Mouse (Mus musculus): ENCODE measurements around the gene Lmtk3. TPM values are rescaled to one million over a fixed set of nuclear protein-coding genes. Genes with fewer than 3 reads are reported as not detected.

The Lmtk3 gene
- polyA plus RNA-seq, 2 experiments = 0.18 TPM; not detected in 1

- no peaks in the 10 kb centered on the region for H3K9me3 ChIP-seq (ENCODE audit: control insufficient read depth, low read length)
- H3K27me3 ChIP-seq (ENCODE audit: control insufficient read depth, insufficient read depth, low read length) = peaks cover 26% of the 10 kb centered on the region
- TF ChIP-seq CTCF (IDR thresholded peaks at IDR 0.05; ENCODE audit: low read depth) = no peak
- TF ChIP-seq EP300 (IDR thresholded peaks at IDR 0.05; ENCODE audit: low read depth) = no peak
- peak overlapping the region; percentile 78 for H3K4me2 ChIP-seq (ENCODE audit: low read depth)
- peak overlapping the region; percentile 32 for H3K9ac ChIP-seq (replicated peaks)
- peaks cover 16 to 32% of the 10 kb centered on the region in 2 experiments for H3K4me1 ChIP-seq (replicated peaks; ENCODE audit: control insufficient read depth in 2 of 2, insufficient read depth in 2 of 2, low read length in 1 of 2)
- H3K36me3 ChIP-seq (replicated peaks; ENCODE audit: control insufficient read depth, insufficient read depth, low read depth) = no peaks in the 10 kb centered on the region
- ATAC-seq (ENCODE audit: insufficient read depth) (no peak), DNase-seq (ENCODE audit: low read depth in 3 of 3, low spot score in 3 of 3) (no peak)
- peak overlapping the region; percentile 51 to 52 for H3K4me3 ChIP-seq (ENCODE audit: insufficient read depth in 1 of 2, low read depth in 2 of 2, low read length in 2 of 2)
- 3% methylated on average over 60 of the region's 60 CpGs for WGBS (ENCODE audit: insufficient replicate concordance)
- no peak overlapping the region for H3K27ac ChIP-seq
Measured at GRCm38 (mm10) chr7:45797661-45798510, 14.3 kb downstream of the Lmtk3 start.

DNA sequence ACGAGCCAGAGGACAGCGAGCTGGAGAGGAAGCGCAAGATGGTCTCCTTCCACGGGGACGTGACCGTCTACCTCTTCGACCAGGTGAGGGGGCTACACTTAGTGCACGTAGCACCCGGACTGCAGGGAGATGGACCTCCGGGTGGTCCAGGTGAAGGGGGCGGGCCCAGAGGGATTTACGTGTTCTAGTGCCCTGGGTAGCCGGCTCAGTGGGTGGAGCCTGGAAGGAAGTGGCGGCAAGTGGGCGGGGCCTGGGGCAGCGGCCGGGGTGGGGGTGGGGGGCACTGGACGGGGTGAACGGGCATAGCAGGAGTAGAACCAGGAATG, 14.9 kb downstream of the Lmtk3 start:
- no peak overlapping the region for H3K27ac ChIP-seq
- H3K4me3 ChIP-seq (ENCODE audit: insufficient read depth in 1 of 2, low read depth in 2 of 2, low read length in 2 of 2) = peak overlapping the region; percentile 51 to 52
- no peaks in the 10 kb centered on the region for H3K36me3 ChIP-seq (replicated peaks; ENCODE audit: control insufficient read depth, insufficient read depth, low read depth)
- no peaks in the 10 kb centered on the region for H3K9me3 ChIP-seq (ENCODE audit: control insufficient read depth, low read length)
- DNase-seq (ENCODE audit: low read depth in 3 of 3, low spot score in 3 of 3) (peak in 1 of 3 experiments; percentile 40), ATAC-seq (ENCODE audit: insufficient read depth) (no peak)
- under 1% methylated on average over 19 of the region's 19 CpGs for WGBS (ENCODE audit: insufficient replicate concordance)
- peak overlapping the region; percentile 32; the same call in 1 of the 2 replicates for H3K9ac ChIP-seq (replicated peaks)
- H3K4me2 ChIP-seq (ENCODE audit: low read depth) = peak overlapping the region; percentile 78
- TF ChIP-seq CTCF (IDR thresholded peaks at IDR 0.05; ENCODE audit: low read depth) (no peak), EP300 (IDR thresholded peaks at IDR 0.05; ENCODE audit: low read depth) (no peak)
- H3K27me3 ChIP-seq (ENCODE audit: control insufficient read depth, insufficient read depth, low read length) = peaks cover 26% of the 10 kb centered on the region
- H3K4me1 ChIP-seq (replicated peaks; ENCODE audit: control insufficient read depth in 2 of 2, insufficient read depth in 2 of 2, low read length in 1 of 2) = peaks cover 16 to 32% of the 10 kb centered on the region in 2 experiments

DNA sequence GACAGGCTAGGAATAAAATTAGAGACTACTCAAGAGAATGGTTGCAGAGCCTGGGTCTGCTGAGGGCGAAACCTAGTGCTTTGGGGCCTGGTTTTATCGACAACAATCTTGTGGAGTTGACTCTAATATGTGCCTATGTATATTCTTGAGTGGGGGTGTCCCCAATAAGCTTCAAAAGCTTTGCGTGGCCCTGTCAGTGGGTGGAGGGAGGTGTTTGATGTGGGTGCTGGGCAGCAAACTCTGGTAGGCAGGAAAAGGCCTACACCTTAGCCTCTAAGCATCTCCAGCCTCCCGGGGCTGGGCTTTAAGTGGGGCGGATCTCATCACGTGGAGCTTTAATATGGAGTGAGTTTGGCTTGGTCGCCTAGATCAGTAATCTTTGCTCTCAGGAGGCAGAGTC, 15.4 kb downstream of the Lmtk3 start:
- DNase-seq (ENCODE audit: low read depth in 3 of 3, low spot score in 3 of 3) = peak in 1 of 3 experiments; percentile 40
- Histone ChIP-seq H3K4me1 (replicated peaks; ENCODE audit: control insufficient read depth in 2 of 2, insufficient read depth in 2 of 2, low read length in 1 of 2) (peaks cover 16 to 32% of the 10 kb centered on the region in 2 experiments), H3K9me3 (ENCODE audit: control insufficient read depth, low read length) (no peaks in the 10 kb centered on the region), H3K4me3 (ENCODE audit: insufficient read depth in 1 of 2, low read depth in 2 of 2, low read length in 2 of 2) (peak overlapping the region in 1 of 2 experiments; percentile 51; a peak in 1 of 4 replicates), H3K4me2 (ENCODE audit: low read depth) (peak overlapping the region; percentile 78), H3K27me3 (ENCODE audit: control insufficient read depth, insufficient read depth, low read length) (peaks cover 26% of the 10 kb centered on the region), H3K36me3 (replicated peaks; ENCODE audit: control insufficient read depth, insufficient read depth, low read depth) (no peaks in the 10 kb centered on the region), H3K27ac (no peak overlapping the region), H3K9ac (replicated peaks) (no peak overlapping the region)
- ATAC-seq (ENCODE audit: insufficient read depth) = no peak
- no peak for TF ChIP-seq EP300 (IDR thresholded peaks at IDR 0.05; ENCODE audit: low read depth)
- TF ChIP-seq CTCF (IDR thresholded peaks at IDR 0.05; ENCODE audit: low read depth) = no peak
- WGBS (ENCODE audit: insufficient replicate concordance) = 37% methylated on average over 7 of the region's 7 CpGs

DNA sequence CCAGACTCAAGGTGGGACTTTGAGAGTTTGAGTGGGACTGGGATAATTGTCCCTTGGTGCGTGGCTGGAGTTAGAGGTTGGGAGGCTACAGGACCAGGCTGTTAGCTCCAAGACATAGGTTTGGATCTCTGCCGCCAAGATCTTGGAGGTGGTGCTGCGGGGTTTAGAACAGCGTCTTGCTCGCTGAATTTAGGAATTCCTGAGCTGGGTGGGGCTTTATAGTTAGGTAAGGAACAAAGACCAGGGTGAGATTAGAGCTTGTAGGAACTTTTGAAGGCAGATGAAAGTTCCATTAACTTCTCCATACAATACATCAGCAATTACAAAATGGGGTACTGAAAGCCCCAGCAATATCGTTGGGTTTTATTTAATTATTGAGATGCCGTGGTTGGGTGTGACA, 16.5 kb downstream of the Lmtk3 start:
- H3K4me3 ChIP-seq (ENCODE audit: insufficient read depth in 1 of 2, low read depth in 2 of 2, low read length in 2 of 2) = no peak overlapping the region; a peak in 1 of 4 replicates
- H3K9me3 ChIP-seq (ENCODE audit: control insufficient read depth, low read length) = no peaks in the 10 kb centered on the region
- ATAC-seq (ENCODE audit: insufficient read depth) (no peak), DNase-seq (ENCODE audit: low read depth in 3 of 3, low spot score in 3 of 3) (no peak)
- H3K36me3 ChIP-seq (replicated peaks; ENCODE audit: control insufficient read depth, insufficient read depth, low read depth) = no peaks in the 10 kb centered on the region
- H3K9ac ChIP-seq (replicated peaks) = no peak overlapping the region
- no peak for TF ChIP-seq CTCF (IDR thresholded peaks at IDR 0.05; ENCODE audit: low read depth)
- TF ChIP-seq EP300 (IDR thresholded peaks at IDR 0.05; ENCODE audit: low read depth) = no peak
- WGBS (ENCODE audit: insufficient replicate concordance) = 27% methylated on average over 7 of the region's 7 CpGs
- peaks cover 16 to 32% of the 10 kb centered on the region in 2 experiments for H3K4me1 ChIP-seq (replicated peaks; ENCODE audit: control insufficient read depth in 2 of 2, insufficient read depth in 2 of 2, low read length in 1 of 2)
- peak overlapping the region; percentile 60 for H3K4me2 ChIP-seq (ENCODE audit: low read depth)
- no peak overlapping the region for H3K27ac ChIP-seq
- peaks cover 26% of the 10 kb centered on the region for H3K27me3 ChIP-seq (ENCODE audit: control insufficient read depth, insufficient read depth, low read length)

GRCm38 (mm10) chr7:45800546-45801204, 17.1 kb downstream of the Lmtk3 start:
- peak; percentile 52 for ATAC-seq (ENCODE audit: insufficient read depth)
- 5% methylated on average over 22 of the region's 25 CpGs for WGBS (ENCODE audit: insufficient replicate concordance)
- Histone ChIP-seq H3K9ac (replicated peaks) (no peak overlapping the region), H3K36me3 (replicated peaks; ENCODE audit: control insufficient read depth, insufficient read depth, low read depth) (no peaks in the 10 kb centered on the region), H3K27ac (no peak overlapping the region), H3K4me1 (replicated peaks; ENCODE audit: control insufficient read depth in 2 of 2, insufficient read depth in 2 of 2, low read length in 1 of 2) (peaks cover 16 to 32% of the 10 kb centered on the region in 2 experiments), H3K27me3 (ENCODE audit: control insufficient read depth, insufficient read depth, low read length) (peaks cover 26% of the 10 kb centered on the region), H3K4me3 (ENCODE audit: insufficient read depth in 1 of 2, low read depth in 2 of 2, low read length in 2 of 2) (peak overlapping the region; percentile 4 to 30), H3K4me2 (ENCODE audit: low read depth) (peak overlapping the region; percentile 60), H3K9me3 (ENCODE audit: control insufficient read depth, low read length) (no peaks in the 10 kb centered on the region)
- no peak for TF ChIP-seq EP300 (IDR thresholded peaks at IDR 0.05; ENCODE audit: low read depth)
- TF ChIP-seq CTCF (IDR thresholded peaks at IDR 0.05; ENCODE audit: low read depth) = no peak
- peak; percentile 59 to 68 (median 63) for DNase-seq (ENCODE audit: low read depth in 3 of 3, low spot score in 3 of 3)
